Mouse (Mus musculus) adrenal gland, postnatal 25 days (tissue): ENCODE data around the gene Ppp4r2. TPM values are rescaled to one million over a fixed set of nuclear protein-coding genes. Genes with fewer than 3 reads are reported as not detected.

Experiments
- DNase-seq: peaks from one replicate; pipeline ENCODE4 v3.0.0; 2021; ENCODE audit warnings: mixed read lengths
- total RNA-seq: library from RNA; stranded (reverse); gene quantifications from 2 replicates; pipeline ENCODE4 v1.2.3, GENCODE M21; 2021

The Ppp4r2 gene
- total RNA-seq, 1 experiment from 2014 or later = 71.3 TPM

DNA sequence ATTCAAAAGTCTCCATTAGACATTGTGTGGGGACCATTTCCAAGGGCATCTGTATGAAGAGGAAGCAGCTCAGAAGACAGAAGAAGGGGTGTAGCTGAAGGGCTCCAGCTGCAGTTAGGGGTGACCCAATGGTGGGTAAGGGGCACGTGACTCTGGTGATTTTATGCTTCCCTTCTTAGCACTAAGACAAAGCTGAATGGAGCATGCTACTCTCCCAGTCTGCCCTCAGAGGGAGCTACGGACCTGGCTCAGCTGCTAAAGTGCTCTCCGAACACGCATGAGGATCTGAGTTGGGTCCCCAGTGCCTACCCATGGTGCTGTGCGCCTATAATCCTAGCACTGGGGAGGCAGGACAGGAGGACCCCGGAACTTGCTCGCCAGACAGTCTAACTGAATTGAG lies 52.0 kb downstream of the Ppp4r2 start:
- no peak for DNase-seq

DNA sequence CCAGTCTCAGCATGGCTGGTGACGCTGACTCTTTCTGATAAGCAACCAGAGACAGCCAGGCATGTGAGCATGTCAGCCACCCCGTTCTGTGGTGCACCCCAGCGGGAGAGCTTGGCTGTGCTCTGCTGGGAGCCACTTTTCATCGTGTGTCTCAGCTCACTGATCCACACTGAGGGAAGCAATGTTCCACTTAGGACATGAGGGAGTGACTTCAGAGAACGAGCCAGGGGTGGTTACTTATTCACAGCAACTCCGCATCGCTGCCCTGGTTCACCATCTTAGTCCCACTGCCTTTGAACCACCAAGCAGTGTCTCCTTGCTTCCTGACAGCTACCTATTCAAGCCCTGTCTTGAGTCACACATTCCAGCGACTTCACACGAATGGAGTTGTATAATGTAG lies 53.6 kb downstream of the Ppp4r2 start:
- no peak for DNase-seq

DNA sequence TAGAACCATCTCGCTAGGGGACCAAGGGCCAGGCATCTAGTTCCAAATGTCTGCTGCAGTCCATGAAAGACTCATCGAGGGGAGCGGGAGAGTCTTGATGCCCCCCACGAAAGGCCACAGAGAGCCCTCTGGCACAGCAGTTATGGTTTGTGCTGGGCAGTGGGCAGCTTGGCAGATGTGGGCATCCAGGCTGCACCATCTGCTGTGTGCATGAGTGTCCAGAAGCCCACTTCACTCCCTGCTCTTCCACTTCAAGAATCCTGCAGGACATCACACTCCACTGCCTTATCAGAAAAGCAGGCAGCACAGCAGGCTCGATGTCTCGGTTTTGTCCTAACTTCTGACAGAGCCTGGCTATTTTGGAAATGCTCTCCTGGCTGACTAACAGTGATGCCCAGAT lies 55.9 kb downstream of the Ppp4r2 start:
- no peak for DNase-seq

DNA sequence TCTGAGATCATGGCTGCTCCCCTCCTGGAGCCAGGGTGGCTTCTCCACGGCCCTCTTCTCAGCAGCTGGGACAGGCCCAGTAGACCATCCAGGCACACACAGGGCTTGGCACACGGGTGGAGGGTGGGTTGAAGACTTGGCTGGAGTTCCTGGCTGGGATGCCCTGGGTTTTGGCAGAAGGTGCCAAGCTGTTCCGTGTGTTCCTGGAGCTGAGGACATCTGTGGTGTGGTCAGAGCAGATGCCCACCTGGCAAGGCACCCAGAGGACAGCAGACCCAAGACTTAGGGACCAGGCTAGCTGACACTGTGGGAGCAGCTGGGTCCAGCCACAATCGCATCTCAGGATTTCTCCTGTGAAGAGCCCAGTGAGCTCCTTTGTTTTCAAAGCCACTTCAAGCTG lies 59.1 kb downstream of the Ppp4r2 start:
- no peak for DNase-seq

DNA sequence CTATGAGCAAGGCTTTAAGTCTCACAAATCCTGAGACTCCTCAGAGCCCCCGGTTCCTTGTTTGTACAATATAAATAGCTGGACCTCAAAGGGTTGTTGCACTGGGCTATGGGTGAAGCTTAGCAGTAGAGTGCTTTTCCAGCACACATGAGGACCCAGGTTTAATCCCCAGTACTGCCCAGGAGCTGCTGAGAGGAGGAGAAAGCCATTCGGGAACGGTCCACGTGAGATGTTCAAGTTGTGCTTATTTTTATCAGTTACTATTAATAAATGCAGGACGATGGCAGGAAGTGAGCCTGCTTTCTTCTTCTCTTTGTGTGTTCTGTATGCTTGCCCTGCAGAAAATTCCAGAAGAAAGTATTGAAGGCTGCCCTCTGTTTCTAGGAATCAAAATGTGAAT lies 59.7 kb downstream of the Ppp4r2 start:
- DNase-seq = no peak

DNA sequence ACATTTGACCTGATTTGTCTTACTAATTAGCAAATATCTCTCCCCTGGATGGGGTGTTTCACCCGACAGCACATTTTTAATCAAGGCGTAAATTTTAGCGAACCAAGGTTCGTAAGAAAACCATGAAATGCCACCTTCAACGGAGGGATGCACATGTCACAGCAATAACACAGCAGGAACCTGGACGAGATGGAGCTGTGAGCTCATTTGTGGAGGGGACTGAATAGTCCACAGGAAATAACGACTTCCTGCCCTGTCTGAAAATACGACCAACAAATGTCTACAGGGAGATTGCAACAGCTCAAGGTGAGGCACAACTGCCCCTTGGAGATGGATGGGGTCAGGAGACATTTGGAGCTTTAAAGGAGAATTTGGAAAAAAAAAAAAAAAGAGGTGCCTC lies 61.8 kb downstream of the Ppp4r2 start:
- no peak for DNase-seq

DNA sequence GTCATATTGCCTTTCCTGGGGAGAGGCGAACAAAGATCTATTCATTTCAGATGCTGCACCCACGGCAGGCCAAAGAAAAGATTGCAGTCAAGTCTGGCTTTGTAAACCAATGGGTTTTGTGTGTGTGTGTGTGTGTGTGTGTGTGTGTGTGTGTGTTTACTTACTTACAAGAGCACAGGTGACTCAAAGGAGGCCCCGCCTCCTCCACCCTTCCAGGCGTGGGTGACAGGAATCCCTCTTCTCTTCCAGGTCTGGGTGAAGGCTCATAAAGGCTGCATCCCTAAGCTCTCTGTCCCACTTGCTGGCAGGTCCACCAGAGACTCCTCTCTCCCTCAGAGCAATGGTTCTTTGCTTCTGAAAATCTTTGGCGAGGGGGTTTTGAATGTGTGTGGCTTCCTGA lies 63.5 kb downstream of the Ppp4r2 start:
- no peak for DNase-seq

DNA sequence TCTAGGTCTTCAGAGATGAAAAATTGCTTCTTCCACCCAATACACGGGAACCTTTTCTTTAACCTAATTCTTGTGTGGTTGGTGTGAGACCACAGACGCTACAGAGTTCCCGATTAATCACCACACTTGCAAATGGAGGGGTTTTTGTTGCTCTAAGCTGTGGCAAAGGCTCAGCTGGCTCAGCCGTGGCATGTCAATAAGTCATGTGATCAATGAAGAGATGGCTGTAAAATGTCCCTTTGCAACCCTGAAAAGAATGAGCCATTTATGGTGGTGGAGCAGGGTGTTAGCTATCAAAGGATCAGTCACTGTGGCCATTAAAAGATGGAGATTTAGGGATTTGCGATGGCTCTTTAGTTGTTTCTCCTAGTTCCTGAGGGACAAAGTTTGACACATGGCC lies 71.0 kb downstream of the Ppp4r2 start:
- DNase-seq = no peak

DNA sequence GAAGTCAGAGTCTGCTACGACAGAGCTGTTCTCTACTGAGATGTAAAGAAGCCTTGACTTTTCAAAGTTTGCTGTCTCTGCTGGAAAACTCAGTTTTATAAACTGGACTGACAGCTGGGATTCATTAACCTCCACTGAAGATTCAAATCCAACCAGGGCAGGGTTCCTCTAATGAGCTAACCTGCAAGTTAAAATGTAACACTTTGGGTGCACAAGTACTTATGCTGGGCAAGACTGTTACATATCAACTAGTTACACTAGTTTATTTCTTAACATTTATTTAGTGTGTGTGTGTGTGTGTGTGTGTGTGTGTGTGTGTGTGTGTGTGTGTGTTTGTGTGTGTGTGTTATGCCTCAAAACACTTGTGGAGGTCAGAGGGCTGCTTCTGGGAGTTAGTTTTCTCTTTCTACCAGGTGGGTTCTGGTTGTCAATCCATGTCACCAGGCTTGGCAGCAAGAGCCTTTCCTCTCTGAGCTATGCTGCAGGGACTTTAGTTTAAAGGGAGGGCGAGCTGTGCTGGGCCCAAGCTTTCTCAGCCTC lies 76.8 kb downstream of the Ppp4r2 start:
- DNase-seq = no peak

Other genes with a start within 250 kb of the Ppp4r2 start
- gene Shq1, start 162.5 kb upstream of the Ppp4r2 start, total RNA-seq = 8.7 and 9.1 TPM in 2 replicates
- 0.48 and 0.73 TPM in 2 replicates for gene Gxylt2, start 128.9 kb upstream of the Ppp4r2 start, total RNA-seq